ENCODE assay signal across 9 mouse cellular contexts in the genomic region with DNA sequence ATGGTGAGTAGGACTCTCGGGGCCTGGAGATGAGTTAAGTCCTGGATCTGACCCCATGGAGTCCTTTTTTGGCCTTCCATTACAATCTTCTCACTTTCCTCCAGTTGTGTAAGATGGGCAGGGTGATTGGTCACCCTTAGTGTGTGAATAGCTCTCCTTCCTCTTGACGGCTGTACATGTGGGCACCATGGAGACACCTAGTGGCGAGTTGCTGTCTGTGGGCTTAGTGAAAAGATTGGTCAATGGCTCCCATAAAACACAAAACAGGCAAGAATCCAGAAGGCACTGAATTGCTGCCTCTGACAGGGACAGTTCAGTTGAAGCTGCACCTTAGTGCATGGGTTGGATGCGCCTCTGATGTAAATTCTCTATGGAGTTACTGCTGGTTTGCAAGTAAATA. TPM values are rescaled to one million over a fixed set of nuclear protein-coding genes. Genes with fewer than 3 reads are reported as not detected.
A peak's percentile ranks its signal among the peaks of the same experiment; 100 is the strongest.
DNase-seq lines count a peak whose midpoint lies in the region; ATAC-seq and TF ChIP-seq lines count a peak whose summit lies in the region.
"Had no signal": no experiment of that assay in that cellular context is flagged by ENCODE, and none has a peak within 500 bp of the region (broad histone marks: within the 10 kb centered on the region; RNA-seq: fewer than 3 reads in every experiment).

No protein-coding gene starts in this region.

- no peaks in the 10 kb centered on the region for H3K36me3 ChIP-seq in intestine, embryonic 14.5 days (ENCODE audit: control insufficient read depth, insufficient read depth, low read length)
- no peaks in the 10 kb centered on the region for H3K36me3 ChIP-seq in intestine, embryonic 15.5 days
- no peaks in the 10 kb centered on the region for H3K36me3 ChIP-seq in heart, postnatal 0 days (replicated peaks; ENCODE audit: control insufficient read depth, insufficient read depth, low read length)

- DNase-seq in intestine, embryonic 14.5 days (ENCODE audit: low spot score): peak; percentile 69
- peak; percentile 80 for DNase-seq in adrenal gland, postnatal 10 days
- DNase-seq in embryo, embryonic 9.5 days (ENCODE audit: extremely low spot score): peak; percentile 42
- peak; percentile 53 for DNase-seq in heart, postnatal 0 days (ENCODE audit: low spot score)
- DNase-seq in layer of hippocampus, adult 2 months (ENCODE audit: low spot score in 2 of 2): peak; percentile 66 to 72
- peak; percentile 51 for DNase-seq in lung, postnatal 25 days (ENCODE audit: low spot score)
- peak; percentile 54 to 67 for DNase-seq in right cerebral cortex, postnatal 36 days (ENCODE audit: low spot score in 2 of 2)

- WGBS in intestine, embryonic 14.5 days: 17% methylated on average over 4 of the region's 4 CpGs
- WGBS in intestine, embryonic 15.5 days: 27% methylated on average over 4 of the region's 4 CpGs
- WGBS in heart, postnatal 0 days: 12% methylated on average over 4 of the region's 4 CpGs

- ATAC-seq in intestine, embryonic 14.5 days (replicated peaks; ENCODE audit: low FRiP score, low TSS enrichment, low read depth): peak; percentile 72; the same call in 1 of the 2 replicates
- no peak for ATAC-seq in intestine, embryonic 15.5 days
- 0 out of 2 replicates have a peak, but pooled peaks have one; percentile 30 for ATAC-seq in heart, postnatal 0 days (ENCODE audit: insufficient read depth, low read depth)

- H3K9me3 ChIP-seq in intestine, embryonic 14.5 days (ENCODE audit: control insufficient read depth, low read length): no peaks in the 10 kb centered on the region
- H3K9me3 ChIP-seq in intestine, embryonic 15.5 days: no peaks in the 10 kb centered on the region
- H3K9me3 ChIP-seq in heart, postnatal 0 days (replicated peaks; ENCODE audit: control insufficient read depth, low read length): no peaks in the 10 kb centered on the region

- H3K4me2 ChIP-seq in intestine, embryonic 14.5 days (ENCODE audit: low read length): no peak overlapping the region
- no peak overlapping the region for H3K4me2 ChIP-seq in intestine, embryonic 15.5 days (replicated peaks)
- H3K4me2 ChIP-seq in heart, postnatal 0 days (ENCODE audit: low read depth, low read length): no peak overlapping the region

- no peaks in the 10 kb centered on the region for H3K27me3 ChIP-seq in intestine, embryonic 14.5 days (replicated peaks; ENCODE audit: control insufficient read depth, insufficient read depth, low read length)
- no peaks in the 10 kb centered on the region for H3K27me3 ChIP-seq in intestine, embryonic 15.5 days (replicated peaks)
- H3K27me3 ChIP-seq in heart, postnatal 0 days (ENCODE audit: control insufficient read depth, insufficient read depth, low read length): 0 out of 2 replicates have a peak, but pooled peaks cover 7% of the 10 kb centered on the region

- H3K27ac ChIP-seq in intestine, embryonic 14.5 days (ENCODE audit: low read depth): no peak overlapping the region
- no peak overlapping the region for H3K27ac ChIP-seq in intestine, embryonic 15.5 days
- H3K27ac ChIP-seq in heart, postnatal 0 days (ENCODE audit: low read depth): no peak overlapping the region
- H3K27ac ChIP-seq in layer of hippocampus, adult 2 months: no peak overlapping the region
- H3K27ac ChIP-seq: macrophage had no signal

- no peak overlapping the region for H3K4me3 ChIP-seq in intestine, embryonic 14.5 days (ENCODE audit: low read depth, low read length)
- no peak overlapping the region for H3K4me3 ChIP-seq in intestine, embryonic 15.5 days (replicated peaks)
- H3K4me3 ChIP-seq in heart, postnatal 0 days (ENCODE audit: low read depth, low read length): no peak overlapping the region
- H3K4me3 ChIP-seq in layer of hippocampus, adult 2 months: no peak overlapping the region

- H3K4me1 ChIP-seq in intestine, embryonic 14.5 days (replicated peaks; ENCODE audit: control insufficient read depth, insufficient read depth, low read length): no peaks in the 10 kb centered on the region
- H3K4me1 ChIP-seq in intestine, embryonic 15.5 days (replicated peaks): no peaks in the 10 kb centered on the region
- no peaks in the 10 kb centered on the region for H3K4me1 ChIP-seq in heart, postnatal 0 days (ENCODE audit: control insufficient read depth, insufficient read depth)

- TF ChIP-seq EP300 in heart, postnatal 0 days (IDR thresholded peaks at IDR 0.05; ENCODE audit: low read depth): no peak

- H3K9ac ChIP-seq in intestine, embryonic 14.5 days (ENCODE audit: low read length): no peak overlapping the region
- H3K9ac ChIP-seq in intestine, embryonic 15.5 days: no peak overlapping the region; the same call in 1 of the 2 replicates
- no peak overlapping the region for H3K9ac ChIP-seq in heart, postnatal 0 days (replicated peaks; ENCODE audit: low read depth, low read length)

- peak; percentile 88 for TF ChIP-seq CTCF in heart, postnatal 0 days (IDR thresholded peaks at IDR 0.05; ENCODE audit: low read depth)
- TF ChIP-seq CTCF in layer of hippocampus, adult 2 months (conservative IDR thresholded peaks at IDR 0.05): peak; percentile 88

RNA-seq across cellular contexts. Expression of gene Rims4, which starts 33.3 kb away (rescaled TPM):
- 0.22 and 0.30 TPM in 2 replicates for polyA plus RNA-seq in intestine, embryonic 14.5 days (2014; fragmentation: Nextera tagmentation; extraction: Ambion mirVana)
- polyA plus RNA-seq in intestine, embryonic 15.5 days (2015; fragmentation: Nextera tagmentation; extraction: Ambion mirVana): 0.90 and 1.3 TPM in 2 replicates
- total RNA-seq in adrenal gland, postnatal 10 days (2021): 10 to 100 TPM; 57.7 to 63.4 TPM
- 0.08 and 2.0 TPM in 2 replicates for total RNA-seq in heart, postnatal 0 days (2014; rRNA removed; ENCODE audit: low replicate concordance)
- 0.07 and 0.08 TPM in 2 replicates for polyA plus RNA-seq in heart, postnatal 0 days (2015; fragmentation: Nextera tagmentation; extraction: Ambion mirVana)
- total RNA-seq in layer of hippocampus, adult 2 months (2021): 10 to 100 TPM; 37.0 to 39.9 TPM
- polyA plus RNA-seq: macrophage had no signal

RNA-seq across cellular contexts. Expression of gene Ywhab, which starts 43.0 kb away (rescaled TPM):
- polyA plus RNA-seq in intestine, embryonic 14.5 days (2014; fragmentation: Nextera tagmentation; extraction: Ambion mirVana): 286 and 289 TPM in 2 replicates
- 269 and 298 TPM in 2 replicates for polyA plus RNA-seq in intestine, embryonic 15.5 days (2015; fragmentation: Nextera tagmentation; extraction: Ambion mirVana)
- 100 to 1,000 TPM; 248 to 255 TPM for total RNA-seq in adrenal gland, postnatal 10 days (2021)
- total RNA-seq in heart, postnatal 0 days (2014; rRNA removed; ENCODE audit: low replicate concordance): 31.8 and 35.0 TPM in 2 replicates
- 157 and 158 TPM in 2 replicates for polyA plus RNA-seq in heart, postnatal 0 days (2015; fragmentation: Nextera tagmentation; extraction: Ambion mirVana)
- 100 to 1,000 TPM; 520 to 529 TPM for total RNA-seq in layer of hippocampus, adult 2 months (2021)

Comparison
In these comparisons a context has a peak if more than half of its experiments do, and no peak if none do; other contexts are left out.
1. RNA of gene Rims4, which starts 33.3 kb away (total RNA-seq): 57.7 to 63.4 TPM in adrenal gland, postnatal 10 days and 37.0 to 39.9 TPM in layer of hippocampus, adult 2 months; 0.08 to 2.0 TPM in heart, postnatal 0 days; every median in the first group is over 10 times any median in the second.
2. Peak in every context shown above with its lines, with median percentiles within 50 percentile points of each other: DNase-seq.